Comparison of ENCODE assay signal across 22 mouse cellular contexts in genomic region chr16:77469328-77469875, GRCm38 (mm10).
A peak's percentile ranks its signal among the peaks of the same experiment; 100 is the strongest.
DNase-seq lines count a peak whose midpoint lies in the region; ATAC-seq lines count a peak whose summit lies in the region.
"Had no signal": no experiment of that assay in that cellular context is flagged by ENCODE, and none has a peak within 500 bp of the region (broad histone marks: within the 10 kb centered on the region; RNA-seq: fewer than 3 reads in every experiment).

No protein-coding gene starts in this region.

- no peaks in the 10 kb centered on the region for H3K4me1 ChIP-seq in intestine, embryonic 15.5 days (replicated peaks)
- H3K4me1 ChIP-seq: embryonic facial prominence, embryonic 12.5 days; embryonic facial prominence, embryonic 15.5 days had no signal

- WGBS in intestine, embryonic 15.5 days: 68% methylated on average over 6 of the region's 6 CpGs

- peak; percentile 24 for DNase-seq in kidney, adult 9 months
- no peak for DNase-seq in kidney, postnatal 10 days
- peak; percentile 78 for DNase-seq in Muller cell, postnatal 12 days (ENCODE audit: inconsistent ontology term)
- DNase-seq in layer of hippocampus, adult 18-20 months (ENCODE audit: low spot score in 2 of 2): no peak
- no peak for DNase-seq in adrenal gland, postnatal 10 days
- DNase-seq: adrenal gland, adult 8-10 months; cerebellum, adult 11 months; cerebellum, adult 2 months; cerebellum, adult 9-11 months; cerebellum, postnatal 25 days; gastrocnemius, adult 2 months; gastrocnemius, postnatal 14 days; heart, adult 11 months had no signal

- no peak overlapping the region for H3K27ac ChIP-seq in intestine, embryonic 15.5 days
- H3K27ac ChIP-seq: embryonic facial prominence, embryonic 12.5 days; embryonic facial prominence, embryonic 15.5 days; forebrain, embryonic 15.5 days; gastrocnemius, adult 2 months; hindbrain, embryonic 12.5 days; hindbrain, embryonic 15.5 days had no signal

- no peaks in the 10 kb centered on the region for H3K27me3 ChIP-seq in intestine, embryonic 15.5 days (replicated peaks)
- H3K27me3 ChIP-seq: embryonic facial prominence, embryonic 12.5 days; embryonic facial prominence, embryonic 15.5 days; forebrain, embryonic 15.5 days; hindbrain, embryonic 12.5 days; hindbrain, embryonic 15.5 days had no signal

- H3K9me3 ChIP-seq in intestine, embryonic 15.5 days: no peaks in the 10 kb centered on the region
- H3K9me3 ChIP-seq: embryonic facial prominence, embryonic 12.5 days; embryonic facial prominence, embryonic 15.5 days; forebrain, embryonic 15.5 days; hindbrain, embryonic 12.5 days; hindbrain, embryonic 15.5 days had no signal

- no peak overlapping the region for H3K9ac ChIP-seq in intestine, embryonic 15.5 days
- H3K9ac ChIP-seq: embryonic facial prominence, embryonic 12.5 days; embryonic facial prominence, embryonic 15.5 days; forebrain, embryonic 15.5 days; hindbrain, embryonic 12.5 days; hindbrain, embryonic 15.5 days had no signal

- no peaks in the 10 kb centered on the region for H3K36me3 ChIP-seq in intestine, embryonic 15.5 days
- H3K36me3 ChIP-seq: embryonic facial prominence, embryonic 15.5 days; forebrain, embryonic 15.5 days; hindbrain, embryonic 15.5 days had no signal

- ATAC-seq in intestine, embryonic 15.5 days: peak; percentile 81
- ATAC-seq: activated CD4-positive, CD25-positive, alpha-beta regulatory T cell, adult 4 months; CD4-positive, CD25-positive, alpha-beta regulatory T cell, adult 4 months; forebrain, embryonic 15.5 days had no signal

- H3K4me2 ChIP-seq in intestine, embryonic 15.5 days (replicated peaks): no peak overlapping the region
- H3K4me2 ChIP-seq: embryonic facial prominence, embryonic 12.5 days; embryonic facial prominence, embryonic 15.5 days; forebrain, embryonic 15.5 days; heart, embryonic 11.5 days; hindbrain, embryonic 12.5 days; hindbrain, embryonic 15.5 days had no signal

- H3K4me3 ChIP-seq in intestine, embryonic 15.5 days (replicated peaks): no peak overlapping the region
- H3K4me3 ChIP-seq: embryonic facial prominence, embryonic 12.5 days; embryonic facial prominence, embryonic 15.5 days; forebrain, embryonic 15.5 days; gastrocnemius, adult 2 months; hindbrain, embryonic 12.5 days; hindbrain, embryonic 15.5 days had no signal

Comparison
In these comparisons a context has a peak if more than half of its experiments do, and no peak if none do; other contexts are left out.
1. DNase-seq: peak in kidney, adult 9 months (single experiment) and Muller cell, postnatal 12 days (single experiment); none in kidney, postnatal 10 days (single experiment), layer of hippocampus, adult 18-20 months (0 of 2) and adrenal gland, postnatal 10 days (single experiment).